In the genomic region with DNA sequence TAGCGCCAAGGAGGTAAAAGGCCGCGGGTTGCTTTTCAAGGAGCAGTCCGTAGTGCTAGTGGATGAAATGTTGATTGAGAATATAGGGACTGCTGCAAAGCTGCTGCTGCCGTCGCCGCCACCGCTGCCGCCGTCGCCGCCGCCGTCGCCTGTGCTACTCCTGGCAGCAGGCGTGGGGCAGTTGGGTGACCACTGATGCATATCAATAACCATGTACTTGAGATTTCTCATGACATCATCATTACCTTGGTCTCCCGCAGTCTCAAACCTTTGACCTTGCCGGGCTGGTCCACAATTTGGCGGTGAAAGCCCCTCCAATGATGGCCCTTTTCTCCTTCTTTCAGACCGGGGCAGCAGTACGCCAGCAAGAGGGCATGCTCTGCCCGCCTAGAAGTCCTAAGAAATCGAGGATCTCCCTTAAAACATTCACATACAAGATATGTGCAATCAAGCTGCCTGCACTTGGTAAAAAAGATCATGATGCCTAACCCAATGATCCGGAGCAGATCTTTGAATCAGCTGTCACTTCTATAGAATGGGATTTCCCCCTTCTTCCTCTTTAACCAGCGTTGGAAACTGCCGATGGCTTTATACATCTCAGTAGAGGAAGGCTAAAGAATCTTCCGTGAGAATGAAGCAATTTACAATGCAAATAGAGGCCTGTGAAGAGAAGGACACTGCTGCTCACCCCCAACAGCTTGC, we compare ENCODE assay signal across 8 mouse cellular contexts.
DNase-seq lines count a peak whose midpoint lies in the region; ATAC-seq and TF ChIP-seq lines count a peak whose summit lies in the region.

No protein-coding gene starts in this region.

- no peaks in the 10 kb centered on the region for H3K9me3 ChIP-seq in heart, embryonic 14.5 days (ENCODE audit: control insufficient read depth, low read length)
- H3K9me3 ChIP-seq in MEL (replicated peaks; ENCODE audit: insufficient read depth, low read length): no peaks in the 10 kb centered on the region
- no peaks in the 10 kb centered on the region for H3K9me3 ChIP-seq in embryonic facial prominence, embryonic 12.5 days
- H3K9me3 ChIP-seq in limb, embryonic 11.5 days (ENCODE audit: control insufficient read depth, low read length): no peaks in the 10 kb centered on the region

- H3K4me2 ChIP-seq in heart, embryonic 14.5 days (ENCODE audit: low read length): peak overlapping the region; percentile 61
- H3K4me2 ChIP-seq in embryonic facial prominence, embryonic 12.5 days (replicated peaks): peak overlapping the region; percentile 29; the same call in 1 of the 2 replicates
- no peak overlapping the region for H3K4me2 ChIP-seq in limb, embryonic 11.5 days (ENCODE audit: low read depth, severe bottlenecking)

- peaks cover 87% of the 10 kb centered on the region for H3K27me3 ChIP-seq in heart, embryonic 14.5 days (ENCODE audit: control insufficient read depth, insufficient read depth, low read length)
- no peaks in the 10 kb centered on the region for H3K27me3 ChIP-seq in MEL (ENCODE audit: control insufficient read depth in 1 of 2, insufficient read depth in 2 of 2, low read length in 2 of 2)
- H3K27me3 ChIP-seq in embryonic facial prominence, embryonic 12.5 days: peaks cover 42% of the 10 kb centered on the region
- peaks cover 41% of the 10 kb centered on the region for H3K27me3 ChIP-seq in limb, embryonic 11.5 days (ENCODE audit: control insufficient read depth, insufficient read depth, low read length)

- H3K36me3 ChIP-seq in heart, embryonic 14.5 days (ENCODE audit: control insufficient read depth, insufficient read depth, low read length): no peaks in the 10 kb centered on the region
- H3K36me3 ChIP-seq in MEL (ENCODE audit: control insufficient read depth in 1 of 2, insufficient read depth in 2 of 2, low read length in 2 of 2): peaks cover 0 to 6% of the 10 kb centered on the region in 2 experiments; a peak in 3 of 4 replicates
- H3K36me3 ChIP-seq in embryonic facial prominence, embryonic 12.5 days: no peaks in the 10 kb centered on the region
- no peaks in the 10 kb centered on the region for H3K36me3 ChIP-seq in limb, embryonic 11.5 days (ENCODE audit: control insufficient read depth, insufficient read depth, low read length)

- ATAC-seq in heart, embryonic 14.5 days (ENCODE audit: insufficient number of reproducible peaks, insufficient read depth, low FRiP score, low read depth): no peak
- no peak for ATAC-seq in embryonic facial prominence, embryonic 12.5 days (ENCODE audit: insufficient number of reproducible peaks, insufficient read depth, low FRiP score, low TSS enrichment)
- no peak for ATAC-seq in limb, embryonic 11.5 days (ENCODE audit: insufficient number of reproducible peaks, low FRiP score, low TSS enrichment, low read depth)
- ATAC-seq in erythroblast, adult 5-6 weeks (replicated peaks; ENCODE audit: low FRiP score, poor library complexity, severe bottlenecking): no peak

- H3K4me3 ChIP-seq in heart, embryonic 14.5 days (ENCODE audit: control insufficient read depth in 1 of 2, insufficient read depth in 1 of 2, low read depth in 1 of 2, low read length in 2 of 2): peak overlapping the region in 1 of 2 experiments; percentile 32; a peak in 2 of 4 replicates
- peak overlapping the region; percentile 61 to 81 for H3K4me3 ChIP-seq in MEL (ENCODE audit: control insufficient read depth in 1 of 2, insufficient read depth in 1 of 2, low read depth in 2 of 2, low read length in 2 of 2)
- peak overlapping the region; percentile 20 for H3K4me3 ChIP-seq in embryonic facial prominence, embryonic 12.5 days
- no peak overlapping the region for H3K4me3 ChIP-seq in limb, embryonic 11.5 days (ENCODE audit: low read depth, low read length)

- no peak for DNase-seq in heart, adult 9 months (ENCODE audit: low spot score in 2 of 2)
- DNase-seq in MEL (ENCODE audit: low read depth, low spot score): peak; percentile 56
- peak; percentile 62 for DNase-seq in limb, embryonic 11.5 days (ENCODE audit: low spot score)
- DNase-seq in retina, postnatal 1 day: peak; percentile 77
- DNase-seq in gastrocnemius, adult 8-10 months (ENCODE audit: low spot score in 2 of 2): no peak

- H3K27ac ChIP-seq in heart, embryonic 14.5 days (replicated peaks in 1 of 2; ENCODE audit: control insufficient read depth in 1 of 2, insufficient read depth in 1 of 2, low read depth in 2 of 2, low read length in 2 of 2): no peak overlapping the region
- H3K27ac ChIP-seq in MEL (ENCODE audit: control insufficient read depth, low read depth, low read length): peak overlapping the region; percentile 31
- H3K27ac ChIP-seq in embryonic facial prominence, embryonic 12.5 days: peak overlapping the region; percentile 37; the same call in 1 of the 2 replicates
- H3K27ac ChIP-seq in limb, embryonic 11.5 days (replicated peaks; ENCODE audit: low read depth, low read length): no peak overlapping the region

- TF ChIP-seq CTCF in MEL (IDR thresholded peaks at IDR 0.05 in 2 of 3, conservative IDR thresholded peaks at IDR 0.05 in 1 of 3; ENCODE audit: control insufficient read depth in 1 of 3, insufficient read depth in 1 of 3, low read depth in 2 of 3, low read length in 3 of 3, poor library complexity in 1 of 3, severe bottlenecking in 1 of 3): no peak

- TF ChIP-seq RAD21 in MEL (IDR thresholded peaks at IDR 0.05; ENCODE audit: low read depth, low read length): no peak

- 2% methylated on average over 27 of the region's 27 CpGs for whole genome bisulfite sequencing in heart, embryonic 14.5 days
- WGBS in embryonic facial prominence, embryonic 12.5 days: 1% methylated on average over 27 of the region's 27 CpGs
- WGBS in limb, embryonic 11.5 days: under 1% methylated on average over 27 of the region's 27 CpGs

- no peak for TF ChIP-seq POLR2A in MEL (IDR thresholded peaks at IDR 0.05; ENCODE audit: control insufficient read depth in 1 of 2, insufficient read depth in 1 of 2, low read depth in 1 of 2, low read length in 2 of 2, poor library complexity in 1 of 2)

- no peak overlapping the region for H3K9ac ChIP-seq in heart, embryonic 14.5 days (ENCODE audit: low read length)
- peak overlapping the region; percentile 55 for H3K9ac ChIP-seq in MEL (ENCODE audit: control insufficient read depth, low read depth, low read length, poor library complexity, severe bottlenecking)
- no peak overlapping the region; the same call in 1 of the 2 replicates for H3K9ac ChIP-seq in embryonic facial prominence, embryonic 12.5 days
- no peak overlapping the region for H3K9ac ChIP-seq in limb, embryonic 11.5 days (ENCODE audit: low read length)

- H3K4me1 ChIP-seq in heart, embryonic 14.5 days (ENCODE audit: control insufficient read depth in 2 of 2, insufficient read depth in 2 of 2, low read length in 2 of 2): peaks cover 0 to 3% of the 10 kb centered on the region in 2 experiments; a peak in 1 of 4 replicates
- peaks cover 5 to 9% of the 10 kb centered on the region in 2 experiments for H3K4me1 ChIP-seq in MEL (ENCODE audit: control insufficient read depth in 1 of 2, insufficient read depth in 2 of 2, low read length in 2 of 2)
- no peaks in the 10 kb centered on the region for H3K4me1 ChIP-seq in embryonic facial prominence, embryonic 12.5 days
- no peaks in the 10 kb centered on the region for H3K4me1 ChIP-seq in limb, embryonic 11.5 days (ENCODE audit: control insufficient read depth, insufficient read depth, low read length)

- no peak for TF ChIP-seq EP300 in MEL (IDR thresholded peaks at IDR 0.05; ENCODE audit: low read depth in 1 of 2, low read length in 2 of 2)

- peaks cover 11% of the 10 kb centered on the region for H3K79me2 ChIP-seq in MEL (ENCODE audit: control insufficient read depth, insufficient read depth, low read length, poor library complexity)

TF ChIP-seq in MEL, 35 proteins besides CTCF, POLR2A, EP300 and RAD21:
- TF ChIP-seq JUND (IDR thresholded peaks at IDR 0.05; ENCODE audit: low read depth, low read length) (no peak), UBTF (IDR thresholded peaks at IDR 0.05; ENCODE audit: borderline replicate concordance, insufficient read depth, low read depth, low read length) (0 out of 2 replicates have a peak, but pooled peaks have one; percentile 55)

Comparison
In these comparisons a context has a peak if more than half of its experiments do, and no peak if none do; other contexts are left out.
1. H3K27ac ChIP-seq: peak in MEL (single experiment) and embryonic facial prominence, embryonic 12.5 days (single experiment); none in heart, embryonic 14.5 days (0 of 2) and limb, embryonic 11.5 days (single experiment).
2. DNase-seq: peak in MEL (single experiment), limb, embryonic 11.5 days (single experiment) and retina, postnatal 1 day (single experiment); none in heart, adult 9 months (0 of 2) and gastrocnemius, adult 8-10 months (0 of 2).